Mouse (Mus musculus): ENCODE measurements around the gene Ncoa6.
"Not testable (repeated sequence)": the region's sequence is repeated elsewhere in the genome, so short reads cannot be mapped to it uniquely, and the experiment has no call there.

The Ncoa6 gene

GRCm38 (mm10) chr2:155473570-155474088 lies at the start of gene Ncoa6:
Ncoa6 (minus strand) TSS chr2:155473894.
- peak; percentile 62 for DNase-seq (ENCODE audit: low read depth, low spot score)

GRCm38 (mm10) chr2:155518531-155519270 lies 45.0 kb upstream of the Ncoa6 start:
- DNase-seq (ENCODE audit: low read depth, low spot score), result no peak

DNA sequence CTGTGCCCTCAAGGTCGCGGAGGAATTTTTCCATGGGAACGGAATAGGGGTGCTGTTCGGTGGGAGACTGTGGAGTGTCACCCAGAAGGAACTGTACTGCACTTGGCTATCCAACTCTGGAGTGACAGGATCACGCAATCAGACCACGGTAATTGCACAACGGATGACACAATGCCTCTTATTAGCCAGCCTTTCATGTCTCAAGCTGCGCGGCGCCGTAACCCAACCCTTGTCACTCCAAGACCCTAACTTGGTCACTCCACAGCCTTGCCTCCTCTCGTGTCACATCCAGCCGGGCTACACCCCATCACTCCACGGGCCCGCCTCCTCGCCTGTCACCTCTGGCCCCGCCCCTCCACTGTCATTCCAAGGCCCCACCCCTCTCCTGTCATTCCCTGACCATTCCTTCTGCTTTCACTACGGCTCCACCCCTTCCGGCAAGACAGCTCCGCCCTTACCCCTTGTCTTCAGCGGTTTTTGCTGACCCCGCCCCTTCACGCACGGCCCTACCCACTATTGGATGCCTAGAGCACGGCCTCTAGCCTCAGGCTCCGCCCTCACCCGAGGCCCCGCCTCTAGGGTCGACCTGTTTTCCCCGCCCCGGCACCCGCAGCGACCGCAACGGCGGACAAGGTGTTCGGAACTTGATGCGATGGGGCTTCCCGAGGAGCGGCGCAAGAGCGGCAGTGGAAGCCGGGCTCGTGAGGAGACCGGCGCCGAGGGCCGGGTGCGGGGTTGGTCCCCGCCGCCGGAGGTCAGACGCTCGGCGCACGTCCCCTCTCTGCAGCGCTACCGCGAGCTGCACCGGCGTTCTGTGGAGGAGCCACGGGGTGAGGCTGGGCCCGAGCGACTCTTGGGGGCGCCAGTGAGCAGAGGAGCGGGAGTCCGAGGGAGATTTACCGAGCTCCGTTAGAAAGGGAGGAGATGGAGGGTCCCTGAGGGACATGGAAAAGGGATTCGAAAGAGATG lies 44.0 kb upstream of the Ncoa6 start, which contains the start of the genes Acss2 and Ggt7:
Acss2 (plus strand) TSS at position 494 of the 969 bp plus-strand sequence.
Ggt7 (minus strand) TSS at position 783 of the 969 bp plus-strand sequence.
- peak; percentile 98 for DNase-seq (ENCODE audit: low read depth, low spot score)

DNA sequence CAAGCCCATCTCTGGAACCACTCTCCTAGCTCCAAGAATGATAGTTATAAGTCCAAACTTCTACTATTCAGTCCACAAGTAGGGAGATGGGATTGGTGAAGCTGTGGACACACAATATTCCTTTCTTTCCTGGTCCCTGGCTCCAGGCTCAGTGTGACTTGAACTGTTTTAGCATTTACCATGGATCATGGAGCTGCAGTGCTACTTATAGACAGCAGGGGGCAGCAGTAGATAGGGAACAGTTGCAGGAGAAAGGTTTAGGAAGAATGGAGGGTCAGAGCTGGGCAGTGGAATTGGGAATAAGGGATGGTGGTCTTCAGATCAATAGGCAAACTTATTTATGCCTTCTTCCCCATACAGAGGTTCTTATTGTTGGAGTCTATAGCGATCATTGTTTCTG lies 42.2 kb upstream of the Ncoa6 start:
- DNase-seq (ENCODE audit: low read depth, low spot score), result peak; percentile 61

DNA sequence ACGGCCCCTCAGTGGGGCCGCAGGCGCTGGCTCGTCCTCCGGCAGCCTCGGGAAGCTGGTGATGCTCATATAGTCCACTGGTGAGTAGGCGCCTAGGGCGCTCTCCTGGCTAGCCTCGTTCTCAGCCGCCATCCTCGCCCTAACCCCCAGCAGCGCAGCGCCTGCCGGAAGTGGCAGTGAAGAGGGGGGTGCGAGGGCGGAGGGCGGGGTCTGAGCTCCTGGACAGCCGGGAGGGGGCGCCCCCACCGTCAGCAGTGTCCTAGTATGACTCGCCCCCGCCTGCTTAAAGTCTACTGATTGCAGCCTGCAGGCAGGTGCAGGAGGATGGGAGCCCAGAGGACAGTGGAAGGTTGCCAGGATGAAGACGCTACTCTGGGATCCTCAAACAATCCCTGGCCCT lies 41.0 kb upstream of the Ncoa6 start:
- peak; percentile 43 for DNase-seq (ENCODE audit: low read depth, low spot score)

DNA sequence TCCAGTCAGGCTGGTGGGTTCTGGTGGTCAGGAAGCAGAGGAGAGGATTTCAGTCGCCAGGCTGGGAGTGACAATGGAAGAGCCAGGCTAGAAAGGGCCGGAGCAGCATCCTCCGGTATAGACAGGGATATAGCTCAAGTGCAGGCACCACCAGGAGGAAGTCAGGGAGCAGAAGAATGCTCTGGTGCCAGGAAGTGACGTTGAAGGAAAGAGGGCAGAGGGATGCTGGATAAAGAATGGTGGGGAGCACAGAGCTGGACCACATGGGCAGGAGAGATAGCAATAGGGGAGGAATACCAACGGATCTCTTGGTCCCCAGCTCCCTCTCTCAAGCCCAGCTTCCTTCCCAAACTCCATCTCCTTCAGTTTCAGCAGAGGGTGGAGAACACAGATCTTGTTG lies 39.8 kb upstream of the Ncoa6 start:
- no peak for DNase-seq (ENCODE audit: low read depth, low spot score)

DNA sequence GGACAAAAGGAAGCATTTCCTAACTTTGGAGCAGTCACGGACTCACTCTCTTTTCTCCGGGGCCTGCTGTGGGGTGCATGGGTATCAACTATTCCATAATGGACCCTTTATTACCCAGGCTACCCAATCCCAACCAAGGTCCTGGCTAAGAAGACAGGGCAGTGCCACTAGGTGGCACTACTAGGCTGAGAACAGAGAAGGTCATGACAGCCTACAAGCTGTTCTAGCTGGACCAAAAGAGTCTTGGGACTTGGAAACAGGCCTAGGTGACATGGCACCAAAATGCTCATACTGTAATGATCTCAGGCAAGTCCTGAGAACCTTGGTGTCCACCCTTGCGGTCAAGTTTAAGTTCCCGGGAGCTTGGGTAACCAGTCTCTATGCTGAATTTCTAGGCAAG lies 38.8 kb upstream of the Ncoa6 start:
- DNase-seq (ENCODE audit: low read depth, low spot score), result peak; percentile 40

DNA sequence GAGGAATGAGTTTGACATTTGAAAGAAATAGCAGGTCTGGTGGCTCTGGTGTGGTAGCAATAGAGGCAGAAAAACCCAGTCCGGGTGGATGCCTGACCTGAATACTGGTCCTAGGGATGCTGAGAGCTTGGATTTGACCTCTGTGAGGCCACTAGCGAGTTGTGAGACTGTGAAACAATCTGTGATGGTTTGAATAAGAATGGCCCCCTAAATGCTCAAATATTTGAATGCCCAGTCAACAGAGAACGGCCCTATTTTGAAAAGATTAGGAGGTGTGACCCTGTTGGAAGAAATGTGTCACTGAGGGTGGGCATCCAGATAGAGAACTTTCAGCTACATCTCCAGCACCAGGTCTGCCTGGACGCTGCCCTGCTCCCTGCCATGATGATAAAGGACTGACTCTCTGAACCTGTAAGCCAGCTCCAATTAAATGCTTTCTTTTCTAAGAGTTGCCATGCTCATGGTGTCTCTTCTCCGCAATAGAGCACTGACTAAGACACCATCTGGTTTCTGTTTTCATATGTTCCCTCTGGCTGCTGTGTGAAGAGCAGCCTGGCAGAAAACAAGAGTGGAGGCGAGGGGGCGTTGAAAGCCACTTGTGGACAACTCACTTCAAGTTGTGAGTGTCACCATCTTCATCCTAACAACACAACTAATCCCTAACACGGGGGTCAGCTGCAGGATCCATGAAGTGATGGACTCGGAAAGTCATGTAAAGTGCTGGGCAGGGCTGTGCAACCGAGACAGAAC lies 34.2 kb upstream of the Ncoa6 start:
- no peak for DNase-seq (ENCODE audit: low read depth, low spot score)

DNA sequence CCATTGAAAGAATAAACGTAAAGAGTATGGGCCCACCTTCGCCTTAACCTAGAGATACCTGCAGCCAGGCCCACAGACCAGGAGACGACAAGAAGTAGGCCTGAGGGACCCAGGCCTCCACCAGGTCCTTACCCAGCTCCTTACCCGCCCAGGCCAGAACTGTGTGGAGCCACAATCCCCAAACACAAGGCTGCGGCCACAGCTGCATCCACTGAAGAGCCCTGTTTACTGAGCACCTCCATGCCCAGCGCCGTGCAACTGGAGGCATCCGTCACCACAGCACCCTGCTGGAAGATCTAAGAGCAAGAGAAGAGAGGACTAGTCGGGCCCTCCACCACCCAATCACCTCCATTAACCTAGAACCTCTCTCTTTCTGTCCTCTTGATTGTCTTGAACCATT lies 32.1 kb upstream of the Ncoa6 start:
- no peak for DNase-seq (ENCODE audit: low read depth, low spot score)

GRCm38 (mm10) chr2:155504440-155505355 lies 31.0 kb upstream of the Ncoa6 start:
- peak; percentile 41 for DNase-seq (ENCODE audit: low read depth, low spot score)

GRCm38 (mm10) chr2:155502596-155502995 lies 28.9 kb upstream of the Ncoa6 start:
- DNase-seq (ENCODE audit: low read depth, low spot score), result no peak

DNA sequence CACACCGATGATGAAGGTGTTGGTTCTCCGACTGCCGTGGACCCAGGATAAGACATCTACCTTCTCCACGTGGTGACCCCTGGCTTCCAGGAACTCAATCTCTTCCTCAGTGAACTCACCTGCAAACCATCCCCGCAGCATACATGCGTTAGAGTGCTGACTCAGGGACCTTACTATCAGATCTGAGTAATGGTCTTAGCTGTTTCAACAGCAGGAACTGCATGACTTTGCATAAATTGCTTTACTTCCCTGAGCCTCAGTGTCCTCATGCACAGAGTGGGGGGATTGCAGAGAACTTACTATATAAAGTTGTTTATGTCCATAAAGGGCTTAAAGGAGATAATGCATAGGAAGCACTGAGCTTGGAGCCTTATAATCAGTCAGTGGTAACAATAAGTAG lies 17.3 kb upstream of the Ncoa6 start:
- DNase-seq (ENCODE audit: low read depth, low spot score), result no peak

- DNase-seq (ENCODE audit: low read depth, low spot score), result peak; percentile 40
Observed at GRCm38 (mm10) chr2:155482021-155482420, 8.3 kb upstream of the Ncoa6 start.

DNA sequence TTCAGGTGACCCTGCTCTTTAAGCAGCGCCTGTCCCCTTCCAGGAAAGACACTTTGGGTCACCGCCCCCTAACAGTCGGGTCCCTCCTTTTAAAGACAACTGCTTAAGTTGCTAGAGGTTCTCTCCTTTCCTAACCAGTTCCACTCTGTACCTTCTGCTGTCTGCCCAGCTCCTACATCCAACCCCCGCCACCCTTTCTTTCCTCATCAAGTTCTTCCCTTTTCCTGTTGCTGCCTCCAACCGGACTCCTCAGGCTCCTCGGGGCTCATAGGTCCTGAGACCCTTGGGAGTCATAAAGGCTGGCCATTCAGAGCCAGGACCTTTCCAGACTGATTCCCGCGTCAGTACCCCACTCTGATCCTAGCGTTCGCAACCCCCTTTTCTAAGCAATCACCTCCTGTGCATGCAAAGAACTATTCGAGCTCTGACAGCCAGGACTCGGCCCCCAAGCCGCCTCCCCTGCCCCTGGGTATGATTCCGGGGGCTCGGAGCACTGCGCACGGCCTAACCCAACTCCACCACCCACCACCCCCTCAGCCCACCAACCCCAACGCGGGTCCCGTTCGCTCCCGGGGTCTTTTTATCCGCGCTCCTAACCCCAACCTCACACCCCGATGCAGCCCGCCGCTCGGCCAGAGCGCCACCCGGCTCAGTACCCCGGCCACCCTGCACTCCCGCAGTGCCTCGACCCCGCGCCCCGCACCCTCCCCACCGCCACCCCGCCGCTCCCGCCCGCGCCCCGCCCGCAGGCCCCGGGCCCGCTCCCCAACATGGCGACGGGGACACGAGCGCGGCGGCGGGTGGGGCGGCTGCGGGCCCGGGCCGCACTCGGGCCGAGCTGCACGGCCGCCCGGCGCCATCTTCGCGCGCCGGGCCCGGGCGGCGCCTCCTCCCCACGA lies 774 bp downstream of the Ncoa6 start:
- peak; percentile 59 for DNase-seq (ENCODE audit: low read depth, low spot score)

DNA sequence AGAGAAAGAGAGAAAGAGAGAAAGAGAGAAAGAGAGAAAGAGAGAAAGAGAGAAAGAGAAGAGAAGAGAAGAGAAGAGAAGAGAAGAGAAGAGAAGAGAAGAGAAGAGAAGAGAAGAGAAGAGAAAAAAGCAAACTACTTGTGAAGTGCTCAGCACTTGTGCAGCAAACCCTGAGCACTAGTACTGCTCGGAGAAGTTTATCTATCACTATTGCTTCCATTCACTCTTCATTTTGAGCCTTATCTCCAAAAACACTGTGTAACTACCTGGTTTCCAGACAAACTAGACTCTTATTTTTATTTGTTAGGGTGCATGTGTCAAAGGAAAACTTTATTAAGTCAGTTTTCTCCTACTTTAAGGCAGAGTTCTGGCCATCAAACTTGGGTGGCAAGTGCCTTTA lies 6.8 kb downstream of the Ncoa6 start:
- no peak for DNase-seq (ENCODE audit: low read depth, low spot score)

- DNase-seq (ENCODE audit: low read depth, low spot score), result no peak
Observed at GRCm38 (mm10) chr2:155453591-155453990, 20.1 kb downstream of the Ncoa6 start.

DNA sequence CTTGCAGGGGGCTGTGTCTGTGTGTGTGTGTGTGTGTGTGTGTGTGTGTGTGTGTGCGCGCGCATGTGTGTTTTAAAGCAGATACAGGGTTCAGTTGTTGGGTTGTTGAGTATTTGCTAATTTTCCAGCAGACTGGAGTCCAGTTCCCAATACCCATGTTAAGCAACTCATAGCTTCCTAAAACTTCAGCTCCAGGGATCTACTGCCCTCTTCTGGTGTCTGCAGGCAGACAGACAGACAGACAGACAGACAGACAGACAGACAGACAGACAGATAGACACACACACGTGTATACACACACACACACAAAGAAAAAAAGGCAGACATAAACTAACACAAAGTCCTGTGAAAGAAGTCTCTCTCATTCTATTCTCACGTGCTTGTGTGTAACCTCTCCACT lies 22.4 kb downstream of the Ncoa6 start:
- DNase-seq (ENCODE audit: low read depth, low spot score), result no peak

- not testable (repeated sequence) for DNase-seq (ENCODE audit: low read depth, low spot score)
Observed at GRCm38 (mm10) chr2:155447906-155448305, 25.8 kb downstream of the Ncoa6 start.

GRCm38 (mm10) chr2:155443446-155443845 lies 30.2 kb downstream of the Ncoa6 start:
- no peak for DNase-seq (ENCODE audit: low read depth, low spot score)
